Mouse (Mus musculus) cerebellum, adult 18-20 months (tissue): ENCODE measurements at regions not wholly inside any gene's neighbourhood (a gene's known extent, or its start where the extent isn't known, plus 50 kb on each side); places are given as distances from the start of the nearest gene placed in this dataset.

ENCODE experiments used
- DNase-seq, 2 experiments: peaks; one replicate each; pipeline ENCODE4 v3.0.0; 2021

DNA sequence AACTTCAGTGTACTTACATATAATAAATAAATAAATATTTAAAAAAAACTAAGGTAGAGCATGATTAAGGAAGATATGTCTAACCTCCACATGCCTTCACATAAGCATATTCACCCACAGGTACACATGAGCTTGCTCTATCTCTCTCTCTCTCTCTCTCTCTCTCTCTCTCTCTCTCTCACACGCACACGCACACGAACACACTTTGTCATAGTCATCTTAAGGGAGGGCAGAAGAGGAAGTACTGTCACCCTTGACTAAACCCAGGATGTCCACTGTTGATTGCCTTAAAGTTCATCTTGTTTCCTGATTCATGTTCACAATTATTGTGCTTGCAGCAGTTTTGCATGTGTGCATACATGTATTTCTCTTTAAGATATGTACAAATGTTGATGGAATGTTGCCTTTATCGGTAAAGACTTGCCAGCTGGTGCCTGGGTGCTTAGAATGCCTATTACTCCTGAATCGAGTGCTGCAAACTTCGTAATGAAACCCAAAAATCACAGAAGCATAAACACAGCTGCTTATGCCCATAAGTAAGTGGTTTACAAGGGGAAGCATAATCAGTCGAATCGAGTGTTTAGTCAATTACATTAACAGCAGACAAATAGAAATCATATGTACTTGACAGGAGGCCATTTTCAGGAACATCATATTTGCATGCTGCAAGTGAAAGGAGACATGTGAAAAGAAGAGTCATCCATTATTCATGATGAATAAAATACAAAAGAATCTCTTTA is 84.3 kb downstream of the Tmem168 start:
- no peak for DNase-seq

- DNase-seq, result no peak
Measured at GRCm38 (mm10) chr6:13514126-13514525, 93.8 kb downstream of the Tmem168 start.

DNA sequence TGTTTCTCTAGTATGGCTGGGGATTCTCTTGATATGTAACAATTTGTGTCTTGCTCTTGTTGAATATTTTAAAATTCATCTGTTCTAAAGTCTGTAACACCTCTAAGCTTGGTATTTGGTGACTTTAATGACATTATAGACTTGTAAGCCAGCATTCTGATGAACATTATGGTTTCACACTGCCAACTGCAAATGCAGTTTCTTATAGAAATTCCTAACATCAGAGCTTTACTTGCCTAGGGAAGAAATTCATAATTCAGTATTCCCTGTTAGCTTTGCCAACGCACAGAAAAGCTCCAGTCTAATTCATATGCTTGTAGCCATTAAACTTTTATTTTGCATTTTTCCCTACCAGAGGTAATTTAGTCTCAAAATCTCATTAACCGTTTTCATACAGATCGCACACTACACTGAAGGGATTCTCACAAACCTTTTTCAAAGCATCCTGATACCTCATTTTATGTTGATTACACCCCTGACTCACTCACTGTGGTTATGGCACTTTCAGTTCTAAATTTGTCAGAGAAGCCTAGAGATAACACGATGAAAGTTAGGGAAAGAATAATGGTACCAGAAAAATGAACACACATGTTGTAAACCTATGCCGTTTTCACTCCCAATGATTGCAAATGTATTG is 131.3 kb downstream of the Tmem168 start:
- DNase-seq, result no peak

- DNase-seq, result no peak
Measured at GRCm38 (mm10) chr6:13449160-13449787, 158.6 kb downstream of the Tmem168 start.

DNA sequence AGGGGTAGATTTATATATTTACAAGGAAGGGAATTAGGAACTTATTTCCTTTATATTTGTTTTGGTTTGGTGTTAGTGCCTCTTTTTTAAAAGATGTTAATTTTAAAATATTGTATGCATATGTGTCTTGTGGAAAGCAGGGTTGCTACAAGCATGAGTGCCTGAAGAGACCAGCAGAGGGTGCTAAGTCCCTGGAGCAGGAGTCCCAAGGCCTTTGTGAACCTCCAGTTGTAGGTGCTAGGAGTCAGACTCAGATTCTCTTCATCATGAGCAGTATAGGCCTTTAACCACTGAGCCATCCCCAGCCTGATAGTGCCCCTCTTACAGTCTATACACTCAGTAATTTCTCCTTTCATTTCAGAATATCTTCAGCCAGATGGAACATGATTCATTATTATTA is 189.0 kb upstream of the Vwde start:
- DNase-seq, result peak; percentile 12 to 15

DNA sequence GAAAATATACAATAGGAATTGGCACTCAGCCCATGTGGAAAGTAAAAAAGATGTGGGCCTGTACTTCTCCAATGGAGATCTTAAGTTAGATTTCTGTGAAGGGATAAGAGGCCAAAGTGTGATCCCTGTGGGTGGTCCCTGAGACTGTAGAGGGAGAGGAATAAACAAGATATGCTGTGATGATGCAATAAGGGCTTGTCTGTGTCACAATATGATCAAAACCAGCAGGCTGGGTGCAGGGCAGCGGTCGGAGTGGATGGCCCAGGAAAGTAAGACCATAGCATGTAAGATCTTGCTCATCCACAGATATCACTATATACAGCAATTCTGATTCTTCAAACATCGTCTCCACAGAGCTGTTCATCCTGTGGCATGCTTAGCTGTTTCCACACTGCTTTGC is 188.3 kb upstream of the Vwde start:
- DNase-seq, result no peak

- DNase-seq, result no peak
Measured at GRCm38 (mm10) chr6:13384469-13384868, 159.7 kb upstream of the Vwde start.

GRCm38 (mm10) chr6:13383211-13383610 is 158.4 kb upstream of the Vwde start:
- no peak for DNase-seq

DNA sequence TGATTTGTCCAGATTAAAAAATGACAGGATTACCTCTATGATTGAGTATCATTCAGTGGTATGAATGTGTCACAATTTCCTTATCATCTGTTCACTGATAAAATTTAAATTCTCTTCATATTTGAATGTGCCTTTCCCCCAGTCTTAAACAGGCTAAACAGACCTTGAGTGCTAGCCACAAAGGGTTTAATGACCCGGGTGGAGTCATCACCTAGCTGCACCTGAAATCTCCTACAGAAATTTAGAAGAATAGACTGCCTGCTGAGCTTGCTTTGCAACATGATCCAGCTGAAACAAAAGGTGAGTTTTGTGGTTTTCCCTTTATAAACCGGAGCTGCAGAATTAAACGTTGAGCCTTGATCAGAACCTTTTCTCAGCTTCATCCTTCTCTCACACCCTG is 156.1 kb upstream of the Vwde start:
- no peak for DNase-seq

- no peak for DNase-seq
Measured at GRCm38 (mm10) chr6:13379727-13380126, 155.0 kb upstream of the Vwde start.

DNA sequence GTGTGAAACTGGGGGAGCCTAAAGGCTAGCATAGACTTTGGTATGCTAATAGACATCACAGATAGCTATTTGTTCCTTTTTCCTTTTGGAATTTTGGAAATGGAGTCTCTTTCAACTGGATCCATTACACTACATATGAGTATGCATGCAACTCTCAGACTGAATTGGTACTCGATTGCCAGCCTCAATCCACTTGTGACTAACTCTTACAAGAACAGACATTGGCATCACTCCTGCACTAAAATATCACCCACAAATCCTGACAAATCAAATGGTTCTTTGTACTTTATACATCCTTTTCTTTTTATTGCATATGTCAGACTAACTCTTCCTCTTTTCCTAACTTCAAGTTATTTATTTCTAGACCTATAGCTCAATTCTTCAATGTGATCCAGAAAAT is 149.1 kb upstream of the Vwde start:
- no peak for DNase-seq

DNA sequence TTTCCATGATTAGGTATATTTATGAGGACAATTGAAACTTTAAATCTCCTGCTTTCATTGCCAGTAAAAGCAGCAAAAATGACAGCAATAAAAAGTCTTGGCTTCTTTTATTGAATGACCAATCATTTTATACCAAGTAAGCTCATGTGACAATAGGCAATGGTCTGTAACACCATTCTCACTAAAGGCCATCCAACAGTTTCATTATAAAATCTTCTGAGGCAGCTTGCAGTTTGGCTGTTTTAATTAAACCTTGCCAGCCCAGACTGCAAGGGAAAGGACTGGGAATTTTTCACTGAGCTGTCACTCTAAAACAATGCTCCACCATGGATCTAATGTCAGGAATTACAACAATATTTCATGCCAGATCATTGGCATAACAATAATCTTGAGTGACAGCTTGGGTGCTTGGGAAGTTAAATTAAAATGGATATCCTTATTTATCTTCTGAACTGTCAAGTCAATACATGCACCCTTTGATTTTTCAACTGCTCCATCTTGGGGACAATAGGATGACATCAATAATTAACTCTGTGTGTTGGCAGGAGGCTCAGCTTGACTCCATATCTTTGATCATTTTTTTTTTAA is 145.0 kb upstream of the Vwde start:
- DNase-seq, result no peak
